Comparison of ENCODE assay signal across 8 mouse cellular contexts in the genomic region with DNA sequence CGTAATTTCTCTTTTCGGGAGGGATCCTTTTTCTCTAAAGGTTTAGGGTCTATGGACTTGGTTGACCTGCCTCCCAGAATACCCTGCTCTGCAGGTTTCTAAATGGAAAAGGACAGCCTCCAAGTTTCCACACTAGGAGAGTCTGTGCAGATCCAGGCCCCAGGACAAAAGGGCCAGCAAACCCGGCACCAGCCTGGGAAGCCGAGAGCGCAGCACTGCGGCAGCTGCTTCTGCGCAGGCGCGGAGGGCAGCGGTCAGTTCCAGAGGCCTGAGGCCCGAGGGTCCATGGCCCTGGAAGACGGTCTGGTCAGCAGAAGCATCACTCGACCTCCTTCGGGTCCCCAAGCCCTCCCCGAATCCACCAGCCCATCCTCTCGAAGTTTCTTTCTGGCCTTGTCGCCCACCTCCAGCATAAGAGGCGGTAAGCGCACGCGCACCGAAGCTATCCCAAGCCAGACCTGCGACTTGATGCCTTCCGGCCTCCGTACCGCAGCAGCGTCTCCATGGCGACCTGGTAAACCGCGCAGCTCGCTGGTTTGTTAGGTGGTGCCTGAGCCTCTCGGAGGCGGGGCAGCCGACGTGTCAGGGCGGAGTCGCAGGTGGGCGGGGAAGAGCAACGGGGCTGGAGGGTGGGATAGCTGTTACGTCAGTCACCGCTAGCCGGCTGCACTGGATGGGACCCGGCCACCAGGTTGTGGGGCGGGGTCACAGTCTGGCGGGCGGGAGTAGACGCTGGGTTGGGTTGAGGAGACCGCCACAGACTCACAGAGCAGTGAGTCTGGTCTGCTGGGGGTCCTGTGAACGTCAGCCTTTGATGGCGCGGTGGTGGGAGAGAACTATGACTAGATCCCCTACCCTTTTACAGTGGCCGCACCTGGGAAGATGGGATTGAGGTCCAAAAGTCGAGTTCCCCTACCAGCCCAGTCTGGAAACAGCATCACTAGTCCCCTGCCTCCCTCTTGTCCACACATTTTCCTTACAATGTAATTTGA. TPM values are rescaled to one million over a fixed set of nuclear protein-coding genes. Genes with fewer than 3 reads are reported as not detected.
DNase-seq lines count a peak whose midpoint lies in the region; ATAC-seq and TF ChIP-seq lines count a peak whose summit lies in the region.

A gene (plus strand): TSS at position 235 of the 992 bp plus-strand sequence.
A gene (minus strand): TSS at position 554 of the 992 bp plus-strand sequence.

- H3K4me1 ChIP-seq in heart, embryonic 12.5 days (replicated peaks): peaks cover 14% of the 10 kb centered on the region
- no peaks in the 10 kb centered on the region for H3K4me1 ChIP-seq in kidney, postnatal 0 days (replicated peaks; ENCODE audit: insufficient read depth, low read length)
- 0 out of 2 replicates have a peak, but pooled peaks cover 4% of the 10 kb centered on the region for H3K4me1 ChIP-seq in liver, embryonic 11.5 days (replicated peaks; ENCODE audit: control insufficient read depth, insufficient read depth, low read length)
- H3K4me1 ChIP-seq in stomach, embryonic 14.5 days (ENCODE audit: control insufficient read depth, insufficient read depth, low read length): 0 out of 2 replicates have a peak, but pooled peaks cover 5% of the 10 kb centered on the region

- peak; percentile 99 for DNase-seq in CD4-positive helper T cell, adult 2 months (ENCODE audit: low read depth, low spot score)
- DNase-seq in brain, embryonic 18.5 days (ENCODE audit: low read depth, low spot score): peak; percentile 97
- peak; percentile 99 for DNase-seq in kidney, postnatal 0 days (ENCODE audit: low spot score)
- peak; percentile 98 for DNase-seq in liver, embryonic 11.5 days (ENCODE audit: low spot score)
- DNase-seq in naive thymus-derived CD4-positive, alpha-beta T cell, adult 2 months (ENCODE audit: low read depth): peak; percentile 99

- H3K36me3 ChIP-seq in heart, embryonic 12.5 days: no peaks in the 10 kb centered on the region
- H3K36me3 ChIP-seq in kidney, postnatal 0 days (ENCODE audit: insufficient read depth, low read length): no peaks in the 10 kb centered on the region
- H3K36me3 ChIP-seq in liver, embryonic 11.5 days (ENCODE audit: control insufficient read depth, insufficient read depth, low read length): no peaks in the 10 kb centered on the region
- H3K36me3 ChIP-seq in stomach, embryonic 14.5 days (ENCODE audit: control insufficient read depth, insufficient read depth, low read length): no peaks in the 10 kb centered on the region

- H3K9me3 ChIP-seq in heart, embryonic 12.5 days (replicated peaks): no peaks in the 10 kb centered on the region
- H3K9me3 ChIP-seq in kidney, postnatal 0 days (replicated peaks; ENCODE audit: low read length): no peaks in the 10 kb centered on the region
- no peaks in the 10 kb centered on the region for H3K9me3 ChIP-seq in liver, embryonic 11.5 days (ENCODE audit: control insufficient read depth, low read length)
- no peaks in the 10 kb centered on the region for H3K9me3 ChIP-seq in stomach, embryonic 14.5 days (ENCODE audit: control insufficient read depth, low read depth, low read length)

- H3K9ac ChIP-seq in heart, embryonic 12.5 days: peak within 1 kb of the TSS; percentile 70
- peak within 1 kb of the TSS; percentile 66 for H3K9ac ChIP-seq in kidney, postnatal 0 days (ENCODE audit: low read depth, low read length)
- peak within 1 kb of the TSS; percentile 80 for H3K9ac ChIP-seq in liver, embryonic 11.5 days (ENCODE audit: low read depth, low read length)
- peak within 1 kb of the TSS; percentile 43 for H3K9ac ChIP-seq in stomach, embryonic 14.5 days (replicated peaks; ENCODE audit: low read depth, low read length)

- peak; percentile 94 for ATAC-seq in erythroid progenitor cell, adult 5-6 weeks (replicated peaks; ENCODE audit: low FRiP score, poor library complexity, severe bottlenecking)
- ATAC-seq in heart, embryonic 12.5 days (ENCODE audit: insufficient number of reproducible peaks, low FRiP score): peak; percentile 98
- ATAC-seq in kidney, postnatal 0 days (replicated peaks; ENCODE audit: low FRiP score, low read depth): peak; percentile 97
- ATAC-seq in liver, embryonic 11.5 days (replicated peaks; ENCODE audit: low FRiP score): peak; percentile 97
- peak; percentile 99 for ATAC-seq in stomach, embryonic 14.5 days (ENCODE audit: insufficient number of reproducible peaks, insufficient read depth, low FRiP score, low read depth)

- no peaks in the 10 kb centered on the region for H3K27me3 ChIP-seq in heart, embryonic 12.5 days (replicated peaks)
- H3K27me3 ChIP-seq in kidney, postnatal 0 days (ENCODE audit: insufficient read depth, low read length): no peaks in the 10 kb centered on the region
- no peaks in the 10 kb centered on the region for H3K27me3 ChIP-seq in liver, embryonic 11.5 days (replicated peaks; ENCODE audit: control insufficient read depth, insufficient read depth, low read length)
- no peaks in the 10 kb centered on the region for H3K27me3 ChIP-seq in stomach, embryonic 14.5 days (ENCODE audit: control insufficient read depth, insufficient read depth, low read length)

- peak within 1 kb of the TSS; percentile 58 for H3K27ac ChIP-seq in heart, embryonic 12.5 days (ENCODE audit: poor library complexity, severe bottlenecking)
- peak within 1 kb of the TSS; percentile 77 for H3K27ac ChIP-seq in kidney, postnatal 0 days
- peak within 1 kb of the TSS; percentile 77 for H3K27ac ChIP-seq in liver, embryonic 11.5 days (ENCODE audit: low read depth, low read length)
- H3K27ac ChIP-seq in stomach, embryonic 14.5 days (ENCODE audit: low read length): peak within 1 kb of the TSS; percentile 76

- no peak for TF ChIP-seq CTCF in kidney, postnatal 0 days (IDR thresholded peaks at IDR 0.05; ENCODE audit: low read depth)

- peak within 1 kb of the TSS; percentile 79 for H3K4me2 ChIP-seq in heart, embryonic 12.5 days
- peak within 1 kb of the TSS; percentile 55 for H3K4me2 ChIP-seq in kidney, postnatal 0 days (ENCODE audit: low read length)
- H3K4me2 ChIP-seq in liver, embryonic 11.5 days: peak within 1 kb of the TSS; percentile 77
- H3K4me2 ChIP-seq in stomach, embryonic 14.5 days (replicated peaks; ENCODE audit: low read depth, low read length): peak within 1 kb of the TSS; percentile 59

- WGBS in heart, embryonic 12.5 days: 2% methylated on average over 53 of the region's 53 CpGs
- 3% methylated on average over 53 of the region's 53 CpGs for WGBS in kidney, postnatal 0 days
- 3% methylated on average over 53 of the region's 53 CpGs for WGBS in liver, embryonic 11.5 days
- 2% methylated on average over 52 of the region's 53 CpGs for WGBS in stomach, embryonic 14.5 days

- peak within 1 kb of the TSS; percentile 52 for H3K4me3 ChIP-seq in heart, embryonic 12.5 days
- peak within 1 kb of the TSS; percentile 48 for H3K4me3 ChIP-seq in kidney, postnatal 0 days (replicated peaks; ENCODE audit: low read depth, low read length)
- H3K4me3 ChIP-seq in liver, embryonic 11.5 days (ENCODE audit: low read depth, low read length): peak within 1 kb of the TSS; percentile 66
- H3K4me3 ChIP-seq in stomach, embryonic 14.5 days (ENCODE audit: low read depth, low read length): peak within 1 kb of the TSS; percentile 50

RNA-seq across cellular contexts. Expression of the first gene that starts in this region (rescaled TPM):
- total RNA-seq in erythroid progenitor cell, adult 5-6 weeks (2015; ENCODE audit: low replicate concordance): not detected in 2 replicates
- 0.64 and 8.5 TPM in 2 replicates for total RNA-seq in erythroid progenitor cell, adult 5-6 weeks (2017; ENCODE audit: low replicate concordance)
- 2.7 and 3.4 TPM in 2 replicates for polyA plus RNA-seq in heart, embryonic 12.5 days (2016; fragmentation: Nextera tagmentation; extraction: Ambion mirVana)
- 2.1 and 4.1 TPM in 2 replicates for polyA plus RNA-seq in kidney, postnatal 0 days (2015; fragmentation: Nextera tagmentation; extraction: Ambion mirVana)
- 2.2 and 2.6 TPM in 2 replicates for polyA plus RNA-seq in liver, embryonic 11.5 days (2014; fragmentation: Nextera tagmentation; extraction: Ambion mirVana)
- polyA plus RNA-seq in stomach, embryonic 14.5 days (2014; fragmentation: Nextera tagmentation; extraction: Ambion mirVana): 4.9 and 6.6 TPM in 2 replicates

RNA-seq across cellular contexts. Expression of the second gene that starts in this region (rescaled TPM):
- total RNA-seq in erythroid progenitor cell, adult 5-6 weeks (2015; ENCODE audit: low replicate concordance): not detected in 2 replicates
- not detected in 2 replicates for total RNA-seq in erythroid progenitor cell, adult 5-6 weeks (2017; ENCODE audit: low replicate concordance)
- 0.08 TPM in 1 of 2 replicates, not detected in the other for polyA plus RNA-seq in heart, embryonic 12.5 days (2016; fragmentation: Nextera tagmentation; extraction: Ambion mirVana)
- polyA plus RNA-seq in kidney, postnatal 0 days (2015; fragmentation: Nextera tagmentation; extraction: Ambion mirVana): 0.19 and 0.25 TPM in 2 replicates
- polyA plus RNA-seq in liver, embryonic 11.5 days (2014; fragmentation: Nextera tagmentation; extraction: Ambion mirVana): 0.19 TPM in 1 of 2 replicates, not detected in the other
- 0.14 and 0.17 TPM in 2 replicates for polyA plus RNA-seq in stomach, embryonic 14.5 days (2014; fragmentation: Nextera tagmentation; extraction: Ambion mirVana)

Comparison
In these comparisons a context has a peak if more than half of its experiments do, and no peak if none do; other contexts are left out.
1. Peak in every context shown above with its lines: DNase-seq, ATAC-seq, H3K4me3 ChIP-seq and H3K27ac ChIP-seq.